Mouse (Mus musculus): ENCODE data around the gene Bricd5.

The Bricd5 gene

DNA sequence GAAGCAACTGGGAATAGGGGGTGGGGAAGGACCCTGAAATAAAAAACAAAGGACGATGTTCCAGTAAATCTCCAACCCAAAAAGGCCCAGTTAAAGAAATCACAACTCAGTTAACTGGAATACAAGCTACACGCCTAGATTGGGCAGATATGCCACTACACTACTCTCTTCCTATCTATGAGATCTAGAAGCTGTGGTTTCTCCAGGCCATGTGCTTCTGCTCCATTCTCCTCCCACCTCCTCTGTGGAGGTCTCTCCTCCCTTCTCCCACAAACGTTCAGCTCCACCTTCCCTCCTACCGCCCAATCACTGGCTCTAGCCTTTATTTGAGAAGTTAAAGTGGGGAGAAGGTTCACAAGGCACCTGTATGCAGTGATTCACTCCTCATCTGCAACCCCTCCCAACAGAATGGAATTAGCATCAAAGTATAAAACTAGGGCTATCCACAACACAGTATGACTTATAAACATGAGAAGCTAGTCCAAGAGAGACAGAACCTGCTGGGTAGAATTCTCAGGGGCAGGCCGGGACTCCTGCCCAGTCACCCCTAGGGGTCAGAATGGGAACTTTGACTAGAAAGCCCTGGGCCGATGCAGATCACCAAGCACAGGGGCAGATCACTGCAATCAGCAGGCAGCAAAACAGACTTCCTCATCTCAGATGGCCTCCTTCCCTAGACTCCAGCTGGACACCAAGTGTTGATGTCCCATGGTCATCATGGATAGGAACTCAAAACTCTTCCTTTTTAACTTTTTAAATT, 10.1 kb upstream of the Bricd5 start:
- DNase-seq = no peak

DNA sequence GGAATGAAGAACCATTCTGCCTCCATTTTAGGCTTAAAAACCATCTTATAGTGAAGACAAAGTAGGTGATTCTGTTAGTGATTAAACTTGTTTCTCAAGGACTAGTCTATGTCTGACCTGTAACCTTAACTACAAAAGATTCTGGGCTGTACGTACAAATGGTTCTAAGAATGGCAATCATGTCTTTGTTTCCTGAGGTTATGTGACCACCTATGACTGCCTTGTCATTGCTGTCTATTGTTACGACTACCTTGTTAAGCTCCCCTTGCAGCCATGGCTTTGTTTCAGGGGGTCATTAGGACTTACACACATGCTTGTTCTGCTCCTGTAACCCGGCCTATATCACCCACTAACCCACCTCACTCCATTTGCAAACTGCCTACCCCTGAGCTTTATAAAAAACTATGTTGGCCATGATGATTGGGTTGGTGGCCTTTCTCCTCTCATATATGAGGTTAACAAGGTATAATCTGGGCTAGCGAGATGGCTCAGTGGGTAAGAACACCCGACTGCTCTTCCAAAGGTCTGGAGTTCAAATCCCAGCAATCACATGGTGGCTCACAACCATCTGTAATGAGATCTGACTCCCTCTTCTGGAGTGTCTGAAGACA, 4.9 kb upstream of the Bricd5 start:
- no peak for DNase-seq

DNA sequence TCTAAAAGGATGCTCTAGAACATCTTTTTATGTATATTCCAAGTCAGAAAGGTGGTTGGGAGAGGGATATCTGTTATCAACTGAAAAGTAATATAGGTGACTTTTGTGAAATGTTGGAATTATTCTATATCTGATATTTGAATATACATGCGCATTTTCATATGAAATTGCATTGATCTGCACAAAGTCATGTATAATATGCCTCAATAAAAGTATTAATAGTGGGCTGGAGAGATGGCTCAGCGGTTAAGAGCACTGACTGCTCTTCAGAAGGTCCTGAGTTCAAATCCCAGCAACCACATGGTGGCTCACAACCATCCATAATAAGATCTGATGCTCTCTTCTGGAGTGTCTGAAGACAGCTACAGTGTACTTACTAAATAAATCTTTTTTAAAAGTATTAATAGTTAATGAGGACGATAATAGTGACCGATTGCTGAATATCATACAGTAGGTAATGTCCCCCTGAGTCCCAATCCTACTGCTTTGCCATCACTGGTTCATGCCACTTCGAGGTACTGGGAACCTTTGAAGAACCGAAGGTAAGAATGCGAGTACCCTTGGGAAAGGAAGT, 4.3 kb upstream of the Bricd5 start:
- DNase-seq = no peak

DNA sequence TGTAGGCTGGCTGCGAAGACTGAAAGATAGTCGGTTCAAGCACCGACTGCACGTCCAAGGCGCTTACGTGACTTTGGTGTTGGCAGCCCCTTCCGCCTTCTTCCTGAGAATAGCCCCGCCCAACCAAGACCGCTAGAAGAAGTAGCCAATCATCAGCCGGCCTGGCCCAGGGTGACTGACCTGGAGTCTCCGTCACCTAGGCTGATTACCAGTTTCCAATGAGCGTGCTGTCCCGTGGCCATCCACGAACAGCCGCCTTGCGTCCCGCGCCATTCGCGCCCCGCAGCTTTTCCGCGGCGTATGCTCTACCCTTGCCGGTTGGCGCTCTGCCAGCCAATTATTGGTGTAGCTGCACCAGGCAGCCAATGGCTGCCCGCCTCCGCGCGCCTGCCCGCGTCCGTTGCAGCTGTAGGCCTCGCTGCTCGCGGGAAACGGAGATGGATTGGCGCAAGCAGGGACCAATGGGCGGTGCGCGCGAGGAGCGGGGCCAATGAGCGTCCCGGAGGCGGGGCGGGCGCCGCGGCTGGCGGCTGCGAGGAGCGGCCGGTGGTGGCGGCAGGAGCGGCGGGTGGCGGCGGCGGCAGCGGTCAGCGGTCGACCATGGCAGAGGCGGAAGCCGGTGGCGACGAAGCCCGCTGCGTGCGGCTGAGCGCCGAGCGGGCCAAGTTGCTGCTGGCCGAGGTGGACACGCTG, 3.6 kb upstream of the Bricd5 start, which contains the start of the genes E4f1 and Pgp:
Gene E4f1, minus strand, starts transcription at position 404 of the 693 bp plus-strand sequence.
Gene Pgp, plus strand, starts transcription at position 483 of the 693 bp plus-strand sequence.
- peak; percentile 99 for DNase-seq

DNA sequence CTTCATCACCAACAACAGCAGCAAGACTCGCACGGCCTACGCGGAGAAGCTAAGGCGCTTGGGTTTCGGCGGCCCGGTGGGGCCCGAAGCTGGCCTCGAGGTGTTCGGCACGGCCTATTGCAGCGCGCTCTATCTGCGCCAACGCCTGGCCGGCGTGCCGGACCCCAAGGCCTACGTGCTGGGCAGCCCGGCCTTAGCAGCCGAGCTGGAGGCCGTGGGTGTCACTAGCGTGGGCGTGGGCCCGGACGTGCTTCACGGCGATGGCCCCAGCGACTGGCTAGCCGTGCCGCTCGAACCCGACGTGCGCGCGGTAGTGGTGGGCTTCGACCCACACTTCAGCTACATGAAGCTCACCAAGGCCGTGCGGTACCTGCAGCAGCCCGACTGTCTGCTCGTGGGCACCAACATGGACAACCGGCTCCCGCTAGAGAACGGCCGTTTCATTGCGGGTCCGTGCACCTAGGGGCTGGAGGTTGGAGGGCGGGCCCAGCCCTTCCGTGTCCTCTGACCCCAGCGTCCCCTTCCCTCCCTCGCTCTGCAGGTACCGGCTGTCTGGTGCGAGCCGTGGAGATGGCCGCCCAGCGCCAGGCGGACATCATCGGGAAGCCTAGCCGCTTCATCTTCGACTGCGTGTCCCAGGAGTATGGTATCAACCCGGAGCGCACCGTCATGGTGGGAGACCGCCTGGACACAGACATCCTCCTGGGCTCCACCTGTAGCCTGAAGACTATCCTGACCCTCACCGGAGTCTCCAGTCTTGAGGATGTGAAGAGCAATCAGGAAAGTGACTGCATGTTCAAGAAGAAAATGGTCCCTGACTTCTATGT, 2.8 kb upstream of the Bricd5 start:
- no peak for DNase-seq

DNA sequence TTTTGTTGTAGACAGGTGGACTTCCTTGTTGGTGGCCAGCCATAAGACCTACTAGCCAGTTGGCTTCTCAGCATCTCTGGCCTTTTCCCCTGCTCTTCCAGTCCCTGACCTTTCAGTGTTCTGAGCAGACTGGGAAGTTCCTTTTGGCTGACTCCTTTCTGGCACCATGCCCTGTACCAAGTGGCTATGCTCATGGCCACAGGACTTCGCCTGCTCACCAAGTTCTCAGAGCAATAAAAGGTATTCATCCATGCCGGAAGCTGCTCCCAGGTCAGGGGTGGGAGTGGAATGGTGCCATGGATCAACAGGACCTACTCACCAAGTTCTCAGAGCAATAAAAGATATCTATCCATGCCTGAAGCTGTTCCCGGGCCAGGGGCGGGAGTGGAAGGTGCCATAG, 1.2 kb upstream of the Bricd5 start:
- no peak for DNase-seq

DNA sequence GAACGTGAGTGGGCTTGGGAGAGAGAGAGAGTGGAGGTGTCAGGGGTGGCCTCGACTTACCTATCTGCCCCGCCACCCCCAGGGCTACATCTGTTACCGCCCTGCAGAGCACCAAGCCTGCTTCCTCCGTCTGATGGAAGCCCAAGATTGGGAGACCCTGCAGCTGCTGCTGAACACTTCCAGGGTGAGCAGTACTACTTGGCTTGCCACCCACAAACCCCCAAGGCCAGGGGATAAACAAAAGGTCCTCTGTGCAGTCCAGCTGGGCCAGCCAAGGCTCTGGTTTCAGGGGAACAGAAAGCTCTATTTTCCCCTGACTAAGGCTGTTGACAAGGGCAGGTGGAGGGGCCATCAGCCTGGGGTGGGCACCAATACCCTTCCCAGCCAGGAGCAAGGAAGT, 873 bp downstream of the Bricd5 start:
- DNase-seq = no peak

DNA sequence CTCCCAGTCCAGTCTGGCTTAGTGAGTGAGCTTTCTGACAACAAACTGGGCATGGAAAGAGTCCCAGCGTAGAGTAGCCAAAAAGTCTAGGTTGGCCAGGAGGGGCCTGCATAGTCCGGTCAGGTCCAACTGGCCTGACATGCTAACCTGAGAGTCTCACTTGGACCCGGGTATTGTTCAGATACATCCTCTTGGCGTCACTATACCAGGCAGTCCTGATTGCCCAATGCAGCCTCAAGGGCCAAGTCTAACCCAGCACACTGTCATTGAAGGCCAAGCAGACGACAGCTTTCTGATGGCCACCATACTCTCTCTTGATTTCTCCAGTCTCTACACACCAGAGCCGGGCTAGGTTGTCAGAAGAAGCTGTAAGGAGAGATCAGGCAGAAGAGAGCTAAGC, 1.9 kb downstream of the Bricd5 start:
- DNase-seq = no peak

DNA sequence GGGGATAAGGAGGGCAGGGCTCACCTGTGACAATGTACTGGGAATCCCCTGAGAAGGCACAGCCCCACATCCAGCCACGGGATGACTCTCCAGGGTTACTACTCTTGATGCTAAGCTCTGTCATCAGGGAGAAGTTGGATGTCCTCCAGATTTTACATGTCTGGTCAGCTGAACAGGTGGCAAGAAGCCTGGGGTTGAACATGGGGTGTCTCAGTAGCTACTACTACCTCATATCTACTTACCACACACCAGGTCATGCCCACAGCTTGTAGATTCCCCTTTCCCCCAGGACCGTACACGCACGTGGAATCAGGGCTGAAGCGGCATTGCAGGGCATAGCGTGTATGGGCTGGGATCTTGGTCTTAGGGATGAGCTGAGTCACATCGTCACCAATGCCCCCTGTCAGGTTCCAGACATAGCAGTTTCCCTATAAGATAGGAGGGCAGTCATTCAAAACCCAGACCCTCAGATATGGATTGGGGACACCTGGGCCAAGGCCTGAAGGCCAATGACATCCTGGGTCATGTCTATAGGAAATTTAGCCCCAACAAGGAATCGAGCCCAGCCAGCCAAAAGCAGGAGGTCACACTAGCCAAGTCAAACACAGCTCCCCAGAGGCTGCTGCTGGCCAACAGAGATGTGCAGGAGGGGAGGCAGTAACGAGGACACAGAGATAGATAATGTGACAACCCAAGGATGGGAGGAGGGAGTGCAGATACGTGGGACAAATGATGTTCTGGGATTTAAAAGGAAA, 2.5 kb downstream of the Bricd5 start:
- DNase-seq = no peak

DNA sequence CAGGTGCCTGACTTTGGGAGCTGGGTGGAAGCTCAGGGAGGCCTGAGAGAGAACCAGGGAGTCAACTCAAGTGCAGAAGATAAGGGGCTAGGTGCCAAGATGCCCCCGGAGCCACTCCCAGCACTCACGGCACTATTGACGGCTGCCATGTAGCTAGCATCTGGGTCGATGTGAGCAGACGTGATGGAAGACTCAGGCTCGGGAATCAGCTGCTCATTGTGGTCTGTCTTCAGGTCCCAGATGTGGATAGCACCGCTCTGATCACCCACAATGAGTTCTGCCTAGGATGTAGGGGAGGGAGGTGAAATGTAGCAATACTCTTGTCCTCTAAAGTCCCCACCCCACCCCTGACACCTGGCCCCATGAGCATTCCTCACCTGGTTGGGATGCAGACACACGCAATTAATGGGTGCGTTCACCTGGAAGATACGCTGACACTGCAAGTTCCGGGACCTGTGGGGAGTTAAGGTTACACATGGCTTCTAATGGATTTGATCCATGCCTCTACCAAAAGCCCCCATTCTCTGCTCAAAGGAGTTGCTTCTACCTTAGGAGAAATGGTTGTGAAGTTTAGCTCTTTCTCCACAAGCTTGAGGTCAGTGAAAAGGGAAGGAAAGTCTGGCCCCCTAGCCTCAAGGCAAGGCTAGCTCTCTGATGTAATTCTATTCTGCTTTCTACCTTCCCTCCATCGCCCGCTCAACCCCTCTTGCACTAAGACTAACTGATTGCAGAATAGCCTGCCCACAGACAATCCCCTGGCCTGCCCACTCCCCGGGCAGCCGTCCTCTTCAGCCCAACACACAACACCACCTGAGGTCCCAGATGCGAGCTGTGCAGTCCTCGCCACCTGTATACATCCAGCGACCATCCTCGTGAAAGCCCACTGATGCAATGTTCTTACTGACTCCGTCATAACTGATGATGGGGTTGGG, 3.6 kb downstream of the Bricd5 start:
- no peak for DNase-seq

DNA sequence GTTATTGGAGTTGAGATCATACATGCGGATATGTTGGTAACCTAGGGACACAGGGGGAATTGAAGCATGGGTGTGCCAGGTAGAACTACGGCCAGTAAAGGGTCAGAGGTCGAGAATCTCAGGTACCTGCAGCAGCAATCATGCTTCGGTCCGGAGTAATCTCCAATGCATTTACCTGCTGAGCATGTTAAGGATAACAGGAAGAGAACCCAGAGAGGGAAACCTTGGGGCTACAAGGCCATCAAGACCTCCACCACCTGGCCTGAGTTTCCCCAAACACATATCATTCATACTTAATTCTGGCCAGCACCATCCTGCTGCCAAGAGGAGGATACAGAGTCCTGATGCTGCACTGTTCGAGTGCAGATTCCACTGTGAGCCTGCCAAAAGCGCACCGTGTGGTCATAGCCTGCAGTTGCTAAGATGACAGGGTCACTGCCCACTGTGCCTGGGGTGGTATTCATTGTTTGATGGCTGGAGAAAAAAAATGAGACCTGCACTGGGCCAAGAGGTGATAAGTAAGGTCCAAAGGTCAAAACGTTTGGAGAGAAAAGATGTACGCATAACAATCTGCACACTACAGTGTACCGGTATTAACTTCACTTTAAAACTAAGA, 4.4 kb downstream of the Bricd5 start:
- no peak for DNase-seq

DNA sequence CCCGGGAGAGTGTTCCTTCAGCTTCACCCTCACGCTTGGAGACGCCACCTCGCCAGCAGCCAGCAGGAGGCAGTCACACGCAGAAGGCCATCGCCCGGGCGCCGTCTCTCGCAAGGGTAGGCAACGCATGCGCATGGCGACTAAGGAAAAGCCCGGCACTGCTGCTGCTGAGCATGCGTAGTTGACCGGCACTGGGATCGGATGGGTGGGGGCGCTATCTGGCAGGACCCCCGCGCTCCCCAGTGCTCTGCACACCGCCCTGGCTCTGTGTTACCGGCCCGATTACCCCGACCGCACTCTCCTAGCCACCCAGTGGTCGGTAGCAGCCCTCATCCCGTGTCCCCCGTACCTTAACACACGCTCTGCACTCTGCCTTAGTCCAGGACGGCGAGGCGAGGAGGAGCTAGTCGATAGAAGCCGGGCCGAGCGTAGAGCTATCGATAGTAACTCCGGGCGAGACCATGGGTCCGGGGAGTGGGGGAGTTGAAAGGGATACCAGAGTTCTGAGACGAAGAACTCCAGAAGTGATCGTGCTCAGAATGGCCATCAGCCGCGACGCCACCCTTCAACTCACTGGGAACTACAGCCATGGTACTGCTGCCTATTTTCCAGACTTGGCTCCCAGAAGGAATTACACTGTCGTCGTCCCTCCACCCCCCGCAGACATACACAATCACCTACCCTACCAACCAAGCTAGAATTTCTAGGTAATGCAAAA, 5.1 kb downstream of the Bricd5 start, which contains the start of gene Mlst8:
Gene Mlst8, minus strand, starts transcription at position 416 of the 718 bp plus-strand sequence.
- DNase-seq = peak; percentile 97

DNA sequence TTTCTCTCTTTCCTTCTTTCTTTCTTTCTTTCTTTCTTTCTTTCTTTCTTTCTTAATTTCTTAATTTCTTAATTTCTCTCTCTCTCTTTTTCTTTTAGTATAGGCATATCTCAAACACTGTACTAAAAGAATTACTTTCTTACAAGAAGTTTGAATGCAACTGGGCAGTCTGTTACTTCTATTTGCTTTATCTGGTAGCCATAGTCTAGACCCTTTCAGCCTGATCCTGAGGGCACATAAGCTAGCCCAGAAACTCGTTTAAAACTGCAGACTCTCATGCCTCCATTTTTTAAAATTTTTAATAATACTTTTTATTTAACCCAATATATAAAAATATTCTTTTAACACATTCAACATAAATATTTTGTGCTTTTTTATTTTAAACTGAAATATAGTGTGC, 5.7 kb downstream of the Bricd5 start:
- DNase-seq = no peak

DNA sequence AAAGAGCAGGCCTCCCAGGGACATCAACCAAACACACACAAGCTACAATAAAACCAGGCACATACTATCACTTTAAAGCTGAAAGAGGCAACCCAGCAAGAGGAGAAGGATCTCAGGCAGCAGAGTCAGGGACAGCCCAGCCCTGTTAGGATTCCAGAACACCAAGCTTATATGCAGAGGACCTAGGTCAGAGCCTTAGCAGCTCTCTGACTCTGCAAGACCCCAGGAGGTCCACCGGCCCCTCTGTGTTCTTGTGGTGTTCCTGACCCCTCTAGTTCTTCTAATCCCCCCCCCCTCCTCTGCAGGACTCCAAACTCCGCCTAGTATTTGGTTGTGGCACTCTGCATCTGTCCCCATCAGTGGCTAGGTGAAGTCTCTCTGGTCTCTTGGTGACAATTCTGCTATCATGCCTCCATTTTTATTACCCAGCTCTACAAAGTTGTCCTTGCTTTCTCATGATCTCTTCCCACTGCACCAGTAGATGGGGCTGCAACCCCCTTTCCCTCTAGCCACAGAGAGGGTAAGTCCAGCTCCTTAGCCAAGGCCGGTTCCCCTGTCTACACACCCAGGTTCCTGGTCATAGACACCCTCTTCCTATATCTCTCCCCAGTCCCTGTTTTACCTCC, 6.6 kb downstream of the Bricd5 start:
- DNase-seq = peak; percentile 49

DNA sequence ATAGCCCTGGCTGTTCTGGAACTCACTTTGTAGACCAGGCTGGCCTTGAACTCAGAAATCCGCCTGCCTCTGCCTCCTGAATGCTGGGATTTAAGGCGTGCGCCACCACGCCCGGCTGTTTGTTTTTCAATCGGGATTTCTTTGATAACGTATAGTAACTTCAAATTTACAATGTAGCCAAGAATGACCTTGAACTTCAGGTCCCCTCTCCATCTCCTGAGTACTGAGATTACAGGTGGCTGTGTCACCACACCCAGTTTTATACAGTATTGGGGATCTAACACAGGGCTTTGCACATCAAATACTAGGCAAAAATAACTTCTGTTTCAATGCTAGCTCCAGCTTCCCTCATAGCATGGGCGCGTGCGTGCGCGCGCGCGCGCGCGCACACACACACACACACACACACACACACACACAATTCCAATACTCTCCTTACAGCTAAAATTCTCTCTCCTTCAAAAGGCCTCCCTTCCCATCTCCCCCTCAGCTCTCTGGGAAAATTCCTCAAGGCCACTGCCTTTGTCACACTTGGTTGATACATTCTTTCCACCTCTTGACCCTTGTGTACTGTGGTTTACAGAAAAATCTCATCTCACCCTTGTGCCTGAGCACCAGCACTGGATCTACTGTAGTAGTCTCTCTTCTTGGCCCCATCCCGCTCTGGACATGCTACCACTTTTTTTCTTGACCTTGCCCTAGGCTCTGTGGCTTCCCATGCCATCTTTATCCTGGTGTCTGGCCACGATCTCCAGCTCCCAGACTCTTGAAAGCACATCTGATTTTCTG, 7.5 kb downstream of the Bricd5 start:
- DNase-seq = no peak

DNA sequence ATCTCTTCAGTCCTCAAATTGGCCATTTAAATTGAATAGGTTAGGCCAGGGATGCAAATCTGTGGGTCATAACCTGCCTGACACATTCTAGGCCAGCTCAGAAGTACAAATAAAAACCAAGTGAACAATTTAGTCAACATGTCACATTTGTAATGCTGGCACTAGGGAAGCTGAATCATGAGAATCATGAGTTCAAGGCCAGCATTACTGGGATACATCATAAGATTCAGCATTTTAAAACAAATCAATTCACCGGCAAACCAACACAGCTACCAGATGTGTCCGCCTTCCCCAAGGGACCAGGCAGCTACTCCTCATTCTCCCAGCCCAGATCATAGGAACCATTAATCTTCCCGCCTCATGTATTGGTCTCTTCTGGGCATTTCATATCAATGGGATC, 9.8 kb downstream of the Bricd5 start:
- DNase-seq = no peak

DNA sequence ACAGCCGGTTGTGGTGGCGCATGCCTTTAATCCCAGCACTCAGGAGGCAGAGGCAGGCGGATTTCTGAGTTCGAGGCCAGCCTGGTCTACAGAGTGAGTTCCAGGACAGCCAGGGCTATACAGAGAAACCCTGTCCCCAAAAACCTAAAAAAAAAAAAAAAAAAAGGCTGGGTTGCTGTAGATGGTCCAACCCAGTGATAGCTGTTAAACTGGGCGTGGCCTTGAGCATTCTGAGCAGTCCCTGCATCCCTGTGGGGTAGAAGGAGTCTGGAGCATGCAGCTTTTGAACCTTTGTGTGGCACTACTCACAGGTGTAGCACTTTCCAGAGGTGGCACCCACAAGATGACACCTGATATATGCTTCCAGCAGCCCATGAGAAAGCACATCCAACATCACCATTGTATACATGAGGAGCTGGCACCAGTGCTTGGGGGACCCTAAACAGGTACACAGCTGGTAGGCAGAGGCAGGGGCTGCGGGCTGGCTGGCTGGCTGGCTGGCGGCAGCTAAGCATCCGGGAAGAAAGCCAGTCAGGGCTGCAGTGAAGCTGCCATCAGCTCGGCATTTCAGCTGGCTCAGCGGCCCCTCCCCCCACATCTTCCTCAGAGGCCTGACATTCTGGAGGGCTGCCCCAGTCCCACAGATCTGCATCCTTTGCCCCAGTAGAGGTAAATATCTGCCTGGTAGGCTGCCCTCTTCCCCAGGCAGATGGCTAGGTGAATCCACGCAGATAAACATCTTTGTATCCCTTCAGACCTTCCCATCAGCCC, 11.6 kb downstream of the Bricd5 start:
- DNase-seq = peak; percentile 23

All from retina, postnatal 1 day (tissue).